10 mouse cellular contexts compared by ENCODE assay signal in genomic region chr2:148039351-148040235, GRCm38 (mm10). TPM values are rescaled to one million over a fixed set of nuclear protein-coding genes. Genes with fewer than 3 reads are reported as not detected.
DNase-seq lines count a peak whose midpoint lies in the region; ATAC-seq and TF ChIP-seq lines count a peak whose summit lies in the region.
"Had no signal": no experiment of that assay in that cellular context is flagged by ENCODE, and none has a peak within 500 bp of the region (broad histone marks: within the 10 kb centered on the region; RNA-seq: fewer than 3 reads in every experiment).

No protein-coding gene starts in this region.

- H3K27me3 ChIP-seq in neural tube, embryonic 11.5 days (ENCODE audit: control insufficient read depth, insufficient read depth, low read length), result peaks cover 99% of the 10 kb centered on the region
- peaks cover 100% of the 10 kb centered on the region for H3K27me3 ChIP-seq in intestine, embryonic 14.5 days (replicated peaks; ENCODE audit: control insufficient read depth, insufficient read depth, low read length)
- H3K27me3 ChIP-seq in lung, postnatal 0 days (replicated peaks; ENCODE audit: insufficient read depth, low read length), result peaks cover 30% of the 10 kb centered on the region

- TF ChIP-seq EP300 in lung, postnatal 0 days (IDR thresholded peaks at IDR 0.05), result no peak

- no peak overlapping the region for H3K4me2 ChIP-seq in neural tube, embryonic 11.5 days (ENCODE audit: low read depth)
- H3K4me2 ChIP-seq in intestine, embryonic 14.5 days (ENCODE audit: low read length), result peak overlapping the region; percentile 38
- peak overlapping the region; percentile 62 for H3K4me2 ChIP-seq in lung, postnatal 0 days (replicated peaks; ENCODE audit: low read depth, low read length)

- no peaks in the 10 kb centered on the region for H3K4me1 ChIP-seq in neural tube, embryonic 11.5 days (ENCODE audit: control insufficient read depth, insufficient read depth, low read length)
- no peaks in the 10 kb centered on the region for H3K4me1 ChIP-seq in intestine, embryonic 14.5 days (replicated peaks; ENCODE audit: control insufficient read depth, insufficient read depth, low read length)
- H3K4me1 ChIP-seq in lung, postnatal 0 days (ENCODE audit: insufficient read depth, low read depth, low read length), result 0 out of 2 replicates have a peak, but pooled peaks cover 3% of the 10 kb centered on the region

- no peak overlapping the region for H3K9ac ChIP-seq in neural tube, embryonic 11.5 days (ENCODE audit: low read length)
- H3K9ac ChIP-seq in intestine, embryonic 14.5 days (ENCODE audit: low read length), result 0 out of 2 replicates have a peak overlapping the region, but pooled peaks have one; percentile 17
- H3K9ac ChIP-seq in lung, postnatal 0 days (replicated peaks; ENCODE audit: low read depth), result peak overlapping the region; percentile 59

- DNase-seq in neural tube, embryonic 11.5 days (ENCODE audit: low spot score), result peak; percentile 63
- DNase-seq in neural tube, embryonic 10.5 days (ENCODE audit: extremely low spot score, low spot score), result no peak
- DNase-seq in intestine, embryonic 14.5 days (ENCODE audit: low spot score), result peak; percentile 80
- peak; percentile 45 for DNase-seq in lung, postnatal 0 days (ENCODE audit: low spot score)
- DNase-seq in yolk sac, embryonic 10.5 days (ENCODE audit: low spot score), result peak; percentile 61
- DNase-seq in B cell, adult 2 months, result no peak
- no peak for DNase-seq in spleen, postnatal 4 days (ENCODE audit: low spot score in 2 of 2)
- DNase-seq: cerebellum, postnatal 36 days had no signal

- no peaks in the 10 kb centered on the region for H3K36me3 ChIP-seq in neural tube, embryonic 11.5 days (ENCODE audit: control insufficient read depth, insufficient read depth, low read length)
- no peaks in the 10 kb centered on the region for H3K36me3 ChIP-seq in intestine, embryonic 14.5 days (ENCODE audit: control insufficient read depth, insufficient read depth, low read length)
- no peaks in the 10 kb centered on the region for H3K36me3 ChIP-seq in lung, postnatal 0 days (ENCODE audit: insufficient read depth, low read length)

- H3K9me3 ChIP-seq in neural tube, embryonic 11.5 days (ENCODE audit: control insufficient read depth, low read length), result no peaks in the 10 kb centered on the region
- H3K9me3 ChIP-seq in intestine, embryonic 14.5 days (ENCODE audit: control insufficient read depth, low read length), result no peaks in the 10 kb centered on the region
- no peaks in the 10 kb centered on the region for H3K9me3 ChIP-seq in lung, postnatal 0 days (ENCODE audit: low read length)

- no peak for TF ChIP-seq CTCF in lung, postnatal 0 days (IDR thresholded peaks at IDR 0.05)

- H3K27ac ChIP-seq in neural tube, embryonic 11.5 days (ENCODE audit: low read depth, low read length), result no peak overlapping the region
- H3K27ac ChIP-seq in intestine, embryonic 14.5 days (ENCODE audit: low read depth), result no peak overlapping the region
- peak overlapping the region; percentile 91 for H3K27ac ChIP-seq in lung, postnatal 0 days (ENCODE audit: low read length)
- H3K27ac ChIP-seq: macrophage had no signal

- H3K4me3 ChIP-seq in neural tube, embryonic 11.5 days (ENCODE audit: low read depth, low read length), result no peak overlapping the region
- H3K4me3 ChIP-seq in intestine, embryonic 14.5 days (ENCODE audit: low read depth, low read length), result peak overlapping the region; percentile 16
- peak overlapping the region; percentile 38 for H3K4me3 ChIP-seq in lung, postnatal 0 days (ENCODE audit: low read depth, low read length)

- under 1% methylated on average over 53 of the region's 53 CpGs for WGBS in neural tube, embryonic 11.5 days
- 2% methylated on average over 53 of the region's 53 CpGs for WGBS in intestine, embryonic 14.5 days
- WGBS in lung, postnatal 0 days, result under 1% methylated on average over 53 of the region's 53 CpGs

- ATAC-seq in neural tube, embryonic 11.5 days (ENCODE audit: insufficient read depth, low FRiP score, low TSS enrichment), result no peak
- ATAC-seq in intestine, embryonic 14.5 days (replicated peaks; ENCODE audit: low FRiP score, low TSS enrichment, low read depth), result no peak
- peak; percentile 67 for ATAC-seq in lung, postnatal 0 days

RNA-seq across cellular contexts. Expression of gene Foxa2, which starts 7.2 kb away (rescaled TPM):
- polyA plus RNA-seq in neural tube, embryonic 11.5 days (2014; fragmentation: Nextera tagmentation; extraction: Ambion mirVana), result 4.0 and 4.1 TPM in 2 replicates
- 2.6 and 6.5 TPM in 2 replicates for polyA plus RNA-seq in intestine, embryonic 14.5 days (2014; fragmentation: Nextera tagmentation; extraction: Ambion mirVana)
- 37.0 and 37.7 TPM in 2 replicates for polyA plus RNA-seq in lung, postnatal 0 days (2015; fragmentation: Nextera tagmentation; extraction: Ambion mirVana)
- polyA plus RNA-seq: gonadal fat pad, adult 2 months; macrophage had no signal

Comparison
In these comparisons a context has a peak if more than half of its experiments do, and no peak if none do; other contexts are left out.
1. DNase-seq: peak in neural tube, embryonic 11.5 days (single experiment), intestine, embryonic 14.5 days (single experiment), lung, postnatal 0 days (single experiment) and yolk sac, embryonic 10.5 days (single experiment); none in neural tube, embryonic 10.5 days (single experiment), B cell, adult 2 months (0 of 2) and spleen, postnatal 4 days (0 of 2).